Mouse (Mus musculus): ENCODE data around the gene Rpa1.

DNA sequence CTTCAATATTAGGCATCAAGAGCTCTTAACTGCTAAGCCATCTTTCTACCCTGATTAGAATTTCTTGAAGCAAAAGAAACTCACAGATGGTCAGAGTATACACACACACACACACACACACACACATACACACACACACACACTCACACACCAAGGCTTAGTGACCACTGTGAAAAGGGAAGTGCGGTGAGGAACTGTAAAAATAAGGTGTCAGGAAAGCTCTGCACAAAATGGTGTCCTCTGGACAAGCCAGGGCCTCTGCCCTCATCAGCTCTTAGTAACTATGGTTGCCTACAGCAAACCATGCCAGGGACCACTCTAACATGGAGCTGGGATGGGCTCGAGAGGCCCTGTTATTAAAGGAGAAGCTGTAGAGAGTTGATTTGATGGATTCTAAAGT, 23.7 kb downstream of the Rpa1 start:
- no peak for TF ChIP-seq POLR2A (IDR thresholded peaks at IDR 0.05; ENCODE audit: extremely low read depth, insufficient read depth, low read length)
- TF ChIP-seq CTCF (IDR thresholded peaks at IDR 0.05; ENCODE audit: low read depth, low read length): no peak
